Mouse (Mus musculus) cerebellum, adult (tissue): ENCODE measurements around the gene Svop.

Experiments
- ATAC-seq: cut with Nextera tagmentation; 2 replicates; pipeline ENCODE4 v1.9.2; 2017; ENCODE audit warnings: mild to moderate bottlenecking, moderate library complexity, mixed read lengths; ENCODE audit not compliant: insufficient number of reproducible peaks, low FRiP score, low TSS enrichment

Gene Svop

GRCm38 (mm10) chr5:114047182-114047581 is 44.2 kb downstream of the Svop start:
- ATAC-seq, result no peak

DNA sequence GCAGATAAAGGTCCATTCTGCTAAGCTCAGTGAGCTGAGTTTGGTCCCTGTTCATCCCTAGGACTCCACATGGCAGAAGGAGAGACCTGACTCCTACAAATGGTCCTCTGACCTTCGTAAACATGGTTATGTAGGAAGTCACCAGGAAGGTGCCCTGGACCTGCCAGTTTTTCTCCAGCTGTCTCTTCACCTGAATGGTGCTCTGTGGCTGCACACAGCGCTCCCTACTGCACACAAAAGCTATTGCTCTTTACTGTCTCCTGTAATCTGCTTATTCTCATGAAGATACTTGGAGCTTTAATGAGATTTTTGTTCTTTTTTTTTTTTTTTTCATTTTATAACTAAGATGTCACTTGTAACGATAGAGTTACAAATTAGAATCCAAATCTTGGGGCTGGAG is 44.8 kb downstream of the Svop start:
- ATAC-seq, result no peak

DNA sequence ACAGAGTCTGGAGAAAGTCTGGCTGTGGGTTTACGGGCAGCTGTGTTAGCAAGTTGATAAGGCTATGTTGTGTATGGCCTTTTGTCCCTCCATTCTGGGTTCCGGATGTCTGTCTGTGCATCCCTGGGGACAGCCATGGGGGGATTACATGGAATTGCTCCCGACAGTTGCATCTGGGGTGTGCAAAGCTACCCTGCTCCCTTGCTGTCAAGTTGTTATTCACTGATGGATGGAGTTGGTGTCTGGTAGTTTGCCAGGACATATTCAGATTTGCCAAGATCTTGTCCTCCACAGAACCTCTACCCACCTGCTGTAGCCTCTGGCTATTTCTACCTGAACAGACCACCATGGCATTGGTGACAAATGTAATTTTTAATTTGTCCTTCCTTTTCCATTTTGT is 45.2 kb downstream of the Svop start:
- no peak for ATAC-seq

DNA sequence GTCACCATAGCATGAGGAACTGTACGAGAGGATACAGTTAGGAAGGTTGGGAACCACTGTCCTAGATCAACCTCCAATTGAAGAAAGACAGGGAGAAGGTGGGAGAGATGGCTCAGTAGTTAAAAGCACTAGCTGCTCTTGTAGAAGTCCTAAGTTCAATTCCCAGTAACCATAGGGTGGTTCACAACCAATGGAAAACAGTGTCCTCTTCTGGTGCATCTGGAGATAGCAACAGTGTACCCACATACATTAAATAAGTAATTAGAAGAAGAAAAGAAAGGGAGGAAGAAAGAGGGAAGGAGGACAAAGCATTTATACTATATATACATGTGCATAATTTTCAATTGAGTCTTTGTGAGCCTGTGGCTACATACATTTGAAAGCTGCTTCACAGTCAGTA is 46.2 kb downstream of the Svop start:
- no peak for ATAC-seq

- no peak for ATAC-seq
These were observed 47.6 kb downstream of the Svop start for GRCm38 (mm10) chr5:114043800-114044199.

DNA sequence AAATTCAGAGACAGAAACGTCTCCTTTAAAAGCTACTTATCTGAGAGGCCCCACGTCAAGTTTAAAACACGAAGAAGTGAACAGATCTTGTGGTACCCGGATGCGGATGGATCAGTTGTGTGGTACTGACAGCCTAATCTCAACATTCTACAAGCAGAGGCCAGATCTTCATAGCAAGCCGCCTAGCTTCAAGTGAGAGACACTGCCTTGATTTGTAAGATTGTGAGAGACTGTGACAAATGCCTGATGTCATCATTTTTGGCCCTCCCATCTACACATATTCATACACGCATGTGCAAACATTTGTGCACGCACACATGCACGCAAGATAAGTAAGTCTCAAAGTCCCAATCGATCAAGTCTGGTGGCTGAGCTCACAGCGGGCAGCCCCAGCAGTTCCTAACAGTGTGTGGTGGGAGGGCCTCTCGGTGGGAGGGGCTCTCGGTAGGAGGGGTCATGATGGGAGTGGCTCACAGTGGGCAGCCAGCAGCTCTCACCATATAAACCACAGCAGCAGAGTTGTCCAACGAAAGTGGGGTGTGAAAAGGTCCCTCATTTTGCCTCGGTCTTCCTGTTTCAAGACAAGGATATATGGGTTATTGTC is 49.9 kb downstream of the Svop start:
- no peak for ATAC-seq

GRCm38 (mm10) chr5:114040911-114041310 is 50.5 kb downstream of the Svop start:
- ATAC-seq, result no peak

DNA sequence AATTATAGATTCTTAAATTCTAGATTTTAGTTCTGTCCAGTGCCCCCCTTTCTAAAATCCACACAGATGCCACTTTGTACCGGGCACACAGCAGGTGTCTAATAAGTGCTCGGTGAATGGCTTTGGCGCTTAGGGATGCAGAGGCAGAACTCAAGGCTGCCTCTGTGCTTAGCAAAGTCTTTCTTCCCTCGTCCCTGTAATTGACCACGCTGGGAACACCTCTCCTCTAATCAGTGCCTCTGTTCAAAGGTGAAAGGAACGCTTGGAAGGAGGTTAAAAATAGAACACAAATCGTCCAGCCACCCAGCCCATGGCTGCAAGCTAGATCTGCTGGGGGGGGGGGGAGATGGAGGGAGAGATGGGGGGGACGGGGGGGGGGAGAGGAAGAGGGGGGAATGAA is 50.9 kb downstream of the Svop start:
- ATAC-seq, result no peak

- ATAC-seq, result no peak
These were observed 56.3 kb downstream of the Svop start for GRCm38 (mm10) chr5:114035111-114035510.

GRCm38 (mm10) chr5:114034393-114034792 is 57.0 kb downstream of the Svop start:
- ATAC-seq, result no peak

DNA sequence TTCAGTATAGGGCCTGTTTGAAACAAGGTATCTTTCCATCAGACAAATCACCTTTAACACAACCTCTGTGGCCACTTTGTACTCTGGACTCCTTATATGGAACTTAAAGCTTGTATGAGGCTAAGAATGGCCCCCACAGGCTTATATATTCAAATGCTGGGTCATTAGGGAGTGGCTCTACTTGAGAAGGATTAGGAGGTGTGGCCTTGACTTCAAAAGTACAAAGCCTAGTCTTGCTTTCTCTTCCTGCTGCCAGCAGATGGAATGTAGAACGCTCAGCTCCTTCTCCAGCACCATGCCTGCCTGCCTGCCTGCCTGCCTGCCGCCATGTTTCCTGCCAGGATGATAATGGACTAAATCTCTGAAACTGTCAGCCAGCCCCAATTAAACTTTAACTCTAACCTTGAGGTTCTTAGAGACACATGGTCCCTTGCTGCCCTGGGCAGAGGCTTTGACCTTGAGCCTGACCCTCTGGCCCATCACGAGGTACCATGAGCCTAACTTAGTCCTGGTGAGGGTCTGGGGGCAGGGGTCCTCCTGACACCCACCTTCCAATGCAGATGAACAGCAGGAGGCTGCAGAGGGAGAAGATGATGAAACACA is 59.1 kb downstream of the Svop start:
- no peak for ATAC-seq

DNA sequence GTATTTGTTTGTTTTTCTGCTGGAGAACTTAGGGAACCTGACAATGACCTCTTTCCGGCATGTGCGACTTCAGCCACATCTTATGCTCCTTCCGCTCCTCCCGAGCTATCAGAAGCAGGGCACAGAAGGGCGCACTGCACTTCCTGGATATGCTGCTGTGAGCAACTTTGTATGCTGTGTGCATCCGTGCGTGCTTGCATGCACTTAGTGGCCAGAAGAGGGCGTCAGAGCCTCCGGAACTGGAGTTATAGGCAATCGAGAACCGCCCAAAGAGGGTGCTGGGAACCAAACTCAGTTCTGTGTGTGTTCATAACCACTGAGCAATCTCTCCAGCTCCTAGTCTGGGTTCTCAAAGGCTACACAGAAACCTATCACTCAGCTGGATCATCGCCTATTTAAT is 60.7 kb downstream of the Svop start:
- no peak for ATAC-seq

DNA sequence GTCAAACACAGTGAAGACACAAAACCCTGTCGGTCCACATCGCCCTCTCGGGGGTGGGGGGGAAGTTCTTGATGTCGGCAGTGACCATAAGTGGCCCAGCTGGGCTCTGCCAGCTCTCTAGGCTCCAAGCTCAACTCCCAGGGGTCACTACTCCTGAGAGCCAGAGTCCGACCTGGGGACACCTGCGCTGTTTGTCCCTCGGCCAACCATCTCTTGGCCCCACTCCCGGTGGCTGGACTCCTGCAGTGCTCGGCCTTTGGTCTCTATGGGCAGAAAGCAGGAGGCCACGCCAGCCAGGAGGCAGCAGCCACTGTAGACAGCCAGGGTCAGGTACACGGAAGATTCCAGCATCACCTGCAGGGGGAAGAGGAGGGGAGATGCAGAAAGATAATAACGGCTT is 63.3 kb downstream of the Svop start:
- peak; percentile 46; the same call in 1 of the 2 replicates for ATAC-seq

GRCm38 (mm10) chr5:114027217-114027944 is 64.0 kb downstream of the Svop start:
- ATAC-seq, result no peak

DNA sequence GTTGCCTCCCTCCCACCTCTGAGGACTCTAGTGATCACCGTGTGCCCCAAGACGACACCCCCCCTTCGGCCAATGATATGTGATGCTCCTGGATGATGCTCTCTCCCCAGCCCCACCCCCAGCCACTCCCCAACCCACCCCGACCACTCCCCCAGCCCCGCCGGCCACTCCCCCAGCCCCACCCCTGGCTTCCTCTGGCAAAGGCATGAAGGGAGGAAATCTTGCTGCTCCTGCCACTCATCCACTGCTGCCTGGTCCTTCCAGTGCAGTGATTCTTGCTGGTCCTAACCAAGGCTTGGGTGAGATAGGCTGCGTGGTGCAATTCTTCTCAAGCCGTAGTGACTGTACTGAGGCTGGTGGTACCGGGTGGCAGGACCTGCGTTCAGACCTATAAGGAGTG is 66.5 kb downstream of the Svop start:
- ATAC-seq, result no peak

DNA sequence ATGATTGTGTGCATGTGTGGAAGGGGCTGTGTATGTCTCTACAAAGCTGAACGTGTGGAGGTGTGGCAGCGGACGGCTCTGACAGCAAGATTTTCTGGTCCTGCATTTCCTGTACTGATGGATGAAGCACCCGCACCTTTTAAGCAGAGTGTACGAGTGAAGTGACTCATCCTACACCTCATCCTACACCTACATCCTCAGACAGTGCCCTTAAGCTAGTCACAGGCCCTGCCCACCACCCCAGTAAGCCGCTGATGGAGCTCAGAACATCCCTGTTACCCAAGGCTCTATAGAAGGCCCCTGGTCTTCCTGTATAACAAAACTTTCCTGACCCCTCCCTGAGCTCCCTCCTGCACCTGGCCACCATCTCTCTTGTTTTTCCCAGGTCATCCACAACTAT is 67.0 kb downstream of the Svop start:
- ATAC-seq, result no peak

GRCm38 (mm10) chr5:114015121-114015520 is 76.2 kb downstream of the Svop start:
- no peak for ATAC-seq

GRCm38 (mm10) chr5:114009049-114009448 is 82.3 kb downstream of the Svop start:
- no peak for ATAC-seq

DNA sequence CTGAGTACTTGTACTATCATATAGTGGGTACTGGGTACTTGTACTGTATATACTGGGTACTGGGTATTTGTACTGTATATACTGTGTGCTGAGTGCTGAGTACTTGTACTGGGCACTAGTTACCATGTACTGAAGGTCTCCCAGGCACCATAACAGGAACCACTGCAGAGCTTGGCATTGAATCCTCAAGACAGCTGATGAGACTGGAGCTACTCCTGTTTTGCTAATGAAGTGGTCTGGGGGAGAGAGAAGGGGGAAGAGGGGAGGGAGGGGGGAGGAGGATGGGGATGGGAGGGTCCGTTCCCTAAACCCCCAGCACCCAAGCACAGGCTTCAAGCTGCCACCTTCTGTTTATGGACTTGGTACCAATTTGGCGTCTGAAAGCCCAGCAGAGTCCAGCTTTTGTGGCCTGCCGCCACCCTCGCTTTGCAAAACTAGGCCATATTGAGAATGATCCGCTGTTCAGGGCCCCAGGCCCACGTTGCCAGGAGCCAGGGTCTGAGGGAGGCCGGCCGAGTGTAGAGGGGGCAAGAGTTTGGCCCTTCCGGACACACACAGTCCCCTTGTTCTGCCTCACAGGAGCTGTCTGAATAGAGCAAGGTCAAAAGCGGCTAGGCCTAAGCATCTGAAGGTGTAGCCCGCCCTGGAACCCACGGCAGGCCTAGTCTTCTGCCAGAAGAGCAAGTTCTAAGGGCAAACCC is 83.5 kb downstream of the Svop start:
- no peak for ATAC-seq

- no peak for ATAC-seq
These were observed 84.4 kb downstream of the Svop start for GRCm38 (mm10) chr5:114006974-114007373.

DNA sequence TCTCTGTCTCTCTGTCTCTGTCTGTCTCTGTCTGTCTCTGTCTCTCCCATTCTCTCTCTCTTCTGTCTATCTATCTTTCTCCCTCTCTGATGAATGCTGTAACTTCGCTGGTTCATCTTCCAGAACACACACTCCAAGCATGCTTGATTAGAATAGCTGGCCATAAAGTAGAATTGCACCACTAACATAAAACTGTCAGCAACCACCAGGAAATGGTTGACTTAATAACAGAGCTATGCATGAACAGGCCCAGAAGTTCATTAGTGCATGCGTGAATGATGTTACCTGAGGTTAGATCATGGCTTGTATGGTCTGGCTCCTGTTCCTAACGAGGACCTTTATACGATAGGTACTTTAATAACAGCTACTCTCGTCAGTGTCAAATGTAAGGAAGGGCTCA is 86.3 kb downstream of the Svop start:
- ATAC-seq, result no peak
